Mouse (Mus musculus): ENCODE measurements around the gene BC049715.

DNA sequence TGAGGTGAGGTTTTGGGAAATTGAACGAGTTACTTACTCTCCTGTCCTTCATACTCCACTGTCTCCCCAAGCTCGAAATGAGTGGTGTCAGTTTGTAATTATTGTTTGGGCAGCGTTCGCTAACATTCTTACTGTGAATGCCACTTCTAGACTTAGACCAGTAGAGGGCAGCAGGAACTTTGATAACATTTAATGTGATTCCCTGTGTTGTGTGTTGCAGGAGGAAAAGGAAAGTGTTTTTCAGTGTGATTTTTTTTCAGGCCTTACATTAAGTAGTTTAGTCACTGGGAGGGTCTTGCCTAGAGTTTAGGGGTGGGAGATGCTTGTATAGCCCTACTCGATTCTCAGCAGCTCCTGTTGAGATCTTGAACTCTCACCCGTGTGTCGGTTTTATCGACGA, 33.6 kb downstream of the BC049715 start:
- TF ChIP-seq POLR2A (IDR thresholded peaks at IDR 0.05; ENCODE audit: low read depth, low read length) (no peak), CTCF (IDR thresholded peaks at IDR 0.05; ENCODE audit: extremely low read depth, insufficient read length, insufficient replicate concordance, low read depth, low read length) (no peak; the same call in 1 of the 2 replicates)
